Mouse (Mus musculus) stomach, embryonic 16.5 days (tissue): ENCODE results near the gene Pknox2. TPM values are rescaled to one million over a fixed set of nuclear protein-coding genes. Genes with fewer than 3 reads are reported as not detected.

Experiments
- ATAC-seq: fragments of 200-750 bp; cut with Nextera tagmentation; 2 replicates; pipeline ENCODE4 v1.8.0; 2017; ENCODE audit warnings: moderate number of reproducible peaks, moderate TSS enrichment; ENCODE audit not compliant: insufficient read depth, low FRiP score
- H3K27ac ChIP-seq: fragments of 300-500 bp; sonication (generic); 2 replicates; pipeline ENCODE4 v1.5.1; 2014; ENCODE audit warnings: low read length
- H3K27me3 ChIP-seq: fragments of 300-500 bp; sonication (generic); 2 replicates; pipeline ENCODE4 v1.6.1; 2014; ENCODE audit warnings: low read length, control low read depth, mixed read lengths; ENCODE audit not compliant: control insufficient read depth, insufficient read depth
- H3K36me3 ChIP-seq: fragments of 300-500 bp; sonication (generic); 2 replicates; pipeline ENCODE4 v1.6.1; 2014; ENCODE audit warnings: low read length; ENCODE audit not compliant: control insufficient read depth, insufficient read depth
- H3K4me1 ChIP-seq: fragments of 300-500 bp; sonication (generic); 2 replicates; pipeline ENCODE4 v1.6.1; 2014; ENCODE audit warnings: low read length, control low read depth, mixed read lengths; ENCODE audit not compliant: control insufficient read depth, insufficient read depth
- H3K4me2 ChIP-seq: fragments of 300-500 bp; sonication (generic); 2 replicates; pipeline ENCODE4 v1.6.1; 2014; ENCODE audit warnings: low read depth, low read length, mixed read lengths
- H3K4me3 ChIP-seq: fragments of 300-500 bp; sonication (generic); replicated peaks from 2 replicates; pipeline ENCODE4 v1.5.1; 2014; ENCODE audit warnings: mild to moderate bottlenecking, low read length
- H3K9ac ChIP-seq: fragments of 300-500 bp; sonication (generic); 2 replicates; pipeline ENCODE4 v1.6.1; 2014; ENCODE audit warnings: low read length
- H3K9me3 ChIP-seq: fragments of 300-500 bp; sonication (generic); replicated peaks from 2 replicates; pipeline ENCODE4 v1.6.1; 2016; ENCODE audit warnings: low read length, control low read depth; ENCODE audit not compliant: control insufficient read depth
- WGBS: fragments of 180-500 bp; shearing (Covaris S2); extraction: QIAGEN DNeasy Blood & Tissue Kit; methylation state at CpG from one replicate; pipeline ENCODE4 v1.1.7; 2014; 5-methylcytosine and 5-hydroxymethylcytosine counted together
- polyA plus RNA-seq: library from polyadenylated mRNA; unstranded; fragments of >200 nt; fragmentation: Nextera tagmentation; extraction: Ambion mirVana; gene quantifications from 2 replicates; pipeline ENCODE4 v1.2.1, GENCODE M21; 2015

The Pknox2 gene
- 10.2 and 10.5 TPM in 2 replicates for polyA plus RNA-seq

GRCm38 (mm10) chr9:37147359-37147685 lies at the start of gene Pknox2:
Gene Pknox2, minus strand, starts transcription at chr9:37147407.
- ATAC-seq = peak; percentile 83
- peak within 1 kb of the TSS; percentile 88 for H3K9ac ChIP-seq
- 0 out of 2 replicates have a peak, but pooled peaks cover 4% of the 10 kb centered on the region for H3K4me1 ChIP-seq
- peak within 1 kb of the TSS; percentile 83 for H3K4me2 ChIP-seq
- 0 out of 2 replicates have a peak, but pooled peaks cover 2% of the 10 kb centered on the region for H3K27me3 ChIP-seq
- no peaks in the 10 kb centered on the region for H3K36me3 ChIP-seq
- H3K4me3 ChIP-seq = peak within 1 kb of the TSS; percentile 73
- no peaks in the 10 kb centered on the region for H3K9me3 ChIP-seq
- WGBS = under 1% methylated on average over 9 of the region's 13 CpGs
- peak within 1 kb of the TSS; percentile 97 for H3K27ac ChIP-seq

- no peak overlapping the region for H3K4me2 ChIP-seq
- H3K4me1 ChIP-seq = no peaks in the 10 kb centered on the region
- 84% methylated on average over 3 of the region's 3 CpGs for WGBS
- H3K27ac ChIP-seq = no peak overlapping the region
- H3K4me3 ChIP-seq = no peak overlapping the region
- no peak overlapping the region for H3K9ac ChIP-seq
- no peak for ATAC-seq
- H3K9me3 ChIP-seq = peaks cover 6% of the 10 kb centered on the region
- no peaks in the 10 kb centered on the region for H3K36me3 ChIP-seq
- no peaks in the 10 kb centered on the region for H3K27me3 ChIP-seq
These were observed 40.8 kb upstream of the Pknox2 start for GRCm38 (mm10) chr9:37188024-37188423.

- Histone ChIP-seq H3K9ac (no peak overlapping the region), H3K4me1 (no peaks in the 10 kb centered on the region), H3K36me3 (no peaks in the 10 kb centered on the region), H3K27ac (no peak overlapping the region), H3K9me3 (peaks cover 6% of the 10 kb centered on the region), H3K4me2 (no peak overlapping the region), H3K4me3 (no peak overlapping the region), H3K27me3 (no peaks in the 10 kb centered on the region)
- ATAC-seq = no peak
- WGBS = 65% methylated on average over 5 of the region's 5 CpGs
These were observed 40.2 kb upstream of the Pknox2 start for GRCm38 (mm10) chr9:37187407-37187806.

- Histone ChIP-seq H3K4me2 (no peak overlapping the region), H3K4me3 (no peak overlapping the region), H3K4me1 (0 out of 2 replicates have a peak, but pooled peaks cover 5% of the 10 kb centered on the region), H3K27me3 (no peaks in the 10 kb centered on the region), H3K27ac (no peak overlapping the region), H3K36me3 (no peaks in the 10 kb centered on the region), H3K9ac (no peak overlapping the region), H3K9me3 (no peaks in the 10 kb centered on the region)
- WGBS = 74% methylated on average over 2 of the region's 2 CpGs
- ATAC-seq = no peak
These were observed 36.0 kb upstream of the Pknox2 start for GRCm38 (mm10) chr9:37183176-37183575.

GRCm38 (mm10) chr9:37181596-37181995 lies 34.4 kb upstream of the Pknox2 start:
- 63% methylated on average over 5 of the region's 5 CpGs for WGBS
- Histone ChIP-seq H3K27ac (no peak overlapping the region), H3K4me3 (no peak overlapping the region), H3K4me2 (no peak overlapping the region), H3K4me1 (0 out of 2 replicates have a peak, but pooled peaks cover 5% of the 10 kb centered on the region), H3K27me3 (no peaks in the 10 kb centered on the region), H3K36me3 (no peaks in the 10 kb centered on the region), H3K9me3 (no peaks in the 10 kb centered on the region), H3K9ac (no peak overlapping the region)
- no peak for ATAC-seq

GRCm38 (mm10) chr9:37179596-37179995 lies 32.4 kb upstream of the Pknox2 start:
- no peak for ATAC-seq
- H3K27me3 ChIP-seq = no peaks in the 10 kb centered on the region
- no peak overlapping the region for H3K4me3 ChIP-seq
- 81% methylated on average over 4 of the region's 4 CpGs for WGBS
- 0 out of 2 replicates have a peak, but pooled peaks cover 5% of the 10 kb centered on the region for H3K4me1 ChIP-seq
- no peak overlapping the region for H3K27ac ChIP-seq
- H3K4me2 ChIP-seq = no peak overlapping the region
- H3K36me3 ChIP-seq = no peaks in the 10 kb centered on the region
- H3K9me3 ChIP-seq = no peaks in the 10 kb centered on the region
- H3K9ac ChIP-seq = no peak overlapping the region

- H3K9me3 ChIP-seq = no peaks in the 10 kb centered on the region
- H3K4me3 ChIP-seq = no peak overlapping the region
- H3K27ac ChIP-seq = no peak overlapping the region
- H3K9ac ChIP-seq = no peak overlapping the region
- H3K4me2 ChIP-seq = no peak overlapping the region
- H3K4me1 ChIP-seq = 0 out of 2 replicates have a peak, but pooled peaks cover 5% of the 10 kb centered on the region
- no peak for ATAC-seq
- no peaks in the 10 kb centered on the region for H3K36me3 ChIP-seq
- WGBS = 31% methylated on average over 4 of the region's 4 CpGs
- no peaks in the 10 kb centered on the region for H3K27me3 ChIP-seq
These were observed 31.7 kb upstream of the Pknox2 start for GRCm38 (mm10) chr9:37178911-37179310.

- Histone ChIP-seq H3K4me1 (0 out of 2 replicates have a peak, but pooled peaks cover 5% of the 10 kb centered on the region), H3K36me3 (no peaks in the 10 kb centered on the region), H3K4me2 (no peak overlapping the region), H3K27me3 (no peaks in the 10 kb centered on the region), H3K4me3 (no peak overlapping the region), H3K9ac (no peak overlapping the region), H3K27ac (no peak overlapping the region), H3K9me3 (no peaks in the 10 kb centered on the region)
- WGBS = 55% methylated on average over 8 of the region's 8 CpGs
- ATAC-seq = no peak
These were observed 30.3 kb upstream of the Pknox2 start for GRCm38 (mm10) chr9:37177551-37177950.

- Histone ChIP-seq H3K4me1 (0 out of 2 replicates have a peak, but pooled peaks cover 5% of the 10 kb centered on the region), H3K4me3 (no peak overlapping the region), H3K27me3 (no peaks in the 10 kb centered on the region), H3K27ac (no peak overlapping the region), H3K9ac (no peak overlapping the region), H3K36me3 (no peaks in the 10 kb centered on the region), H3K4me2 (no peak overlapping the region), H3K9me3 (no peaks in the 10 kb centered on the region)
- WGBS = 5% methylated on average over 5 of the region's 5 CpGs
- ATAC-seq = 0 out of 2 replicates have a peak, but pooled peaks have one; percentile 47
These were observed 29.9 kb upstream of the Pknox2 start for GRCm38 (mm10) chr9:37177107-37177506.
